Mouse (Mus musculus): ENCODE measurements around the gene Brd3os. TPM values are rescaled to one million over a fixed set of nuclear protein-coding genes. Genes with fewer than 3 reads are reported as not detected.

Gene Brd3os
- polyA plus RNA-seq, 2 experiments, result 0.29 to 0.44 TPM

DNA sequence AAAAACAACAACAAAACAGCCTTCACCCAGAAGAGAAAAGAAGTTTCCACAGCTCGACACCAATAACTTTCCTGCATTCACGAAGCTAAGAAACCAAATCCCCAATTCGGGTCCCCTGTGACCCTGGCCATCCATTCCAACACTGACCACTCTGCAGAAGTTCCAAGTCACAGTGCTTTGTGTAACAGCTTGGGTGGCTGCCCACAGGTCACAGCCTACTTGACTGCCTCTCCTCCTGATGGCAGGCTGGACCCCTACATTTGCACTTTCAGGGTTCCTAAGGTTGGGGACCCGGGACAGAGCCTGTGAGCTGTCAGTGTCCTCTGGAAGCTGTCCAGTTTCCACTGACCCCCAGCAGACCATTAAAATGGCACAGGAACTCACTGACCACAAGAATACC is 20.8 kb downstream of the Brd3os start:
- no peak overlapping the region for H3K4me3 ChIP-seq (ENCODE audit: insufficient read depth in 1 of 2, low read depth in 2 of 2, low read length in 2 of 2)
- no peaks in the 10 kb centered on the region for H3K9me3 ChIP-seq (ENCODE audit: control insufficient read depth, low read length)
- DNase-seq (ENCODE audit: low read depth in 3 of 3, low spot score in 3 of 3), result no peak
- no peak overlapping the region for H3K4me2 ChIP-seq (ENCODE audit: low read depth)
- WGBS (ENCODE audit: insufficient replicate concordance), result 82% methylated on average over 4 of the region's 4 CpGs
- no peaks in the 10 kb centered on the region for H3K4me1 ChIP-seq (replicated peaks; ENCODE audit: control insufficient read depth in 2 of 2, insufficient read depth in 2 of 2, low read length in 1 of 2)
- H3K36me3 ChIP-seq (replicated peaks; ENCODE audit: control insufficient read depth, insufficient read depth, low read depth), result peaks cover 41% of the 10 kb centered on the region
- no peak overlapping the region for H3K9ac ChIP-seq (replicated peaks)
- no peaks in the 10 kb centered on the region for H3K27me3 ChIP-seq (ENCODE audit: control insufficient read depth, insufficient read depth, low read length)
- no peak overlapping the region for H3K27ac ChIP-seq
- TF ChIP-seq EP300 (IDR thresholded peaks at IDR 0.05; ENCODE audit: low read depth) (no peak), CTCF (IDR thresholded peaks at IDR 0.05; ENCODE audit: low read depth) (no peak)
- no peak for ATAC-seq (ENCODE audit: insufficient read depth)

DNA sequence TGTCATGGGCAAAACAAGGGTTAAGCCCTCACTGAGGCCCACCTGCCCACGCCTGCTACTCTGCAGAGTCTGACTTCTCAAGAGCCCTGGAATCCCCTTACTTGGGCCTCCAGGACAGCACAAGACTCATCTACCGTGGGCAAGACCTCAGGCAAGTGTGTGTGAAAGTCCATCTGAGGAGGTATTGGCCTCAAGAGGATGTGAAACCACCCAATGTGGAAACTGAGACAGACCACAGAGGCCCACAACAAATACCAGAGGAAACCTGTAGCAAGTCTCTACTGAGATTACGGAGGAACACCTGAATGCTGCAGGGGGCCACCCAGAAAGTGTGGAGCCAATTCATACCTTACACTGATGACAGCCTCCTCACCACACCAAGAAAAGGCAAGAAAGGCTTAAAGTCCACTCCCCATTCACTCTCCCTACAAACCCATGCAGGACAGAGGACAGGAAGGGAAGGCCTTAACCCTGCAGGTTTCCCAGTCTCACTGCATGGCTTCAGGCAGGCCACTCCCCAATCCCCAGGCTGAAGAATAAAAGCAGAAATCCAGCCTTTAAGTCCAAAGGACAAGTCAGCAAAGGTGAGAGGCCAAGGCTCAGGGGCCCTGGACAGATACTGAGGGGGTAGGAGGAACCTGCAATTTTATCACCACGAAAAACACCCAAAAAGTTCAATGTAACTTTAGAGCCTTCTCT is 27.3 kb downstream of the Brd3os start:
- ATAC-seq (ENCODE audit: insufficient read depth) (no peak), DNase-seq (ENCODE audit: low read depth in 3 of 3, low spot score in 3 of 3) (no peak)
- H3K4me1 ChIP-seq (replicated peaks; ENCODE audit: control insufficient read depth in 2 of 2, insufficient read depth in 2 of 2, low read length in 1 of 2), result peaks cover 44 to 58% of the 10 kb centered on the region in 2 experiments
- H3K27ac ChIP-seq, result no peak overlapping the region
- peak overlapping the region; percentile 40 for H3K4me2 ChIP-seq (ENCODE audit: low read depth)
- H3K4me3 ChIP-seq (ENCODE audit: insufficient read depth in 1 of 2, low read depth in 2 of 2, low read length in 2 of 2), result no peak overlapping the region
- no peaks in the 10 kb centered on the region for H3K27me3 ChIP-seq (ENCODE audit: control insufficient read depth, insufficient read depth, low read length)
- H3K9me3 ChIP-seq (ENCODE audit: control insufficient read depth, low read length), result no peaks in the 10 kb centered on the region
- H3K9ac ChIP-seq (replicated peaks), result peak overlapping the region; percentile 0
- no peak for TF ChIP-seq EP300 (IDR thresholded peaks at IDR 0.05; ENCODE audit: low read depth)
- no peak for TF ChIP-seq CTCF (IDR thresholded peaks at IDR 0.05; ENCODE audit: low read depth)
- no peaks in the 10 kb centered on the region; the same call in 1 of the 2 replicates for H3K36me3 ChIP-seq (replicated peaks; ENCODE audit: control insufficient read depth, insufficient read depth, low read depth)
- WGBS (ENCODE audit: insufficient replicate concordance), result 45% methylated on average over 4 of the region's 4 CpGs

DNA sequence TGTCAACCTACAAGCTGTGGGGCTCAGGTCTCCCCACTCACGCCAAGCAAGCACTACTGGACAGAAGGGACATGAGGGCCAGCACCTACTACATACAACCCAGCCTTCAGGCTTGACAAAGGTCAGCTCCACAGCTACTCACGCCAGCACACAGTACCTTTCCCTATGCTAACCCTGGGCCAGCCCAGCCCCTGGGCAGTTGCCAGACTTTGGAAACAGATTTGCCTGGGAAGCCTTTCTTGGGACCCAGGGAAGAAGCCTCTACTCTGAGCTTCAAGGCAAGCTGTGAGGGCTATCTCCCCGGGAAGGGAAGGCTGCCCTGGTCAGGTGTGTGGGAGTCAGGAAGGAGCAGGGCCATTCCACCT is 27.8 kb downstream of the Brd3os start:
- WGBS (ENCODE audit: insufficient replicate concordance), result 38% methylated on average over 3 of the region's 3 CpGs
- H3K36me3 ChIP-seq (replicated peaks; ENCODE audit: control insufficient read depth, insufficient read depth, low read depth), result no peaks in the 10 kb centered on the region; the same call in 1 of the 2 replicates
- TF ChIP-seq EP300 (IDR thresholded peaks at IDR 0.05; ENCODE audit: low read depth) (no peak), CTCF (IDR thresholded peaks at IDR 0.05; ENCODE audit: low read depth) (no peak)
- peak overlapping the region; percentile 0 for H3K9ac ChIP-seq (replicated peaks)
- H3K27me3 ChIP-seq (ENCODE audit: control insufficient read depth, insufficient read depth, low read length), result no peaks in the 10 kb centered on the region
- peaks cover 44 to 58% of the 10 kb centered on the region in 2 experiments for H3K4me1 ChIP-seq (replicated peaks; ENCODE audit: control insufficient read depth in 2 of 2, insufficient read depth in 2 of 2, low read length in 1 of 2)
- DNase-seq (ENCODE audit: low read depth in 3 of 3, low spot score in 3 of 3) (no peak), ATAC-seq (ENCODE audit: insufficient read depth) (no peak)
- H3K4me3 ChIP-seq (ENCODE audit: insufficient read depth in 1 of 2, low read depth in 2 of 2, low read length in 2 of 2), result no peak overlapping the region
- H3K4me2 ChIP-seq (ENCODE audit: low read depth), result peak overlapping the region; percentile 40
- no peaks in the 10 kb centered on the region for H3K9me3 ChIP-seq (ENCODE audit: control insufficient read depth, low read length)
- peak overlapping the region; percentile 33 for H3K27ac ChIP-seq

DNA sequence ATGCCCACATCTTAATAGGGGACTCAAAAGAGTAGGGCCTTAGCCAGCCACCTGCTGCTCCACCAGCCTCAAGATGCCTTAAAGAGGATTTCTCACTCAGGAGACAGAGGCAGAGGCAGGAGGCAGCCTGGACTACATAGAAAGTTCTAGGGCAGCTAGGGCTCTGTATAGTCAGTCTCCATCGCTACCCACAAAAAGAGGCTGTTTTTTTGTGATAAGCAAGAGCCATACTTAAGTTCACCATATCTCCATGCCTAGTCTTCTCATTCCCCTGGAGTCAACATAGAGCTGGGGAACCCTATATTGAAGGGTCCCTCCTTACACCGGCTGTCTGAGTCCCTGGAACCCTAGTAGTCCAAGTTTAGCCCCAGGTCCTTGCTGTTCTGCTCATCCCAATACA is 28.4 kb downstream of the Brd3os start:
- Histone ChIP-seq H3K36me3 (replicated peaks; ENCODE audit: control insufficient read depth, insufficient read depth, low read depth) (no peaks in the 10 kb centered on the region; the same call in 1 of the 2 replicates), H3K4me3 (ENCODE audit: insufficient read depth in 1 of 2, low read depth in 2 of 2, low read length in 2 of 2) (no peak overlapping the region), H3K9ac (replicated peaks) (peak overlapping the region; percentile 31), H3K27ac (peak overlapping the region; percentile 79), H3K4me1 (replicated peaks; ENCODE audit: control insufficient read depth in 2 of 2, insufficient read depth in 2 of 2, low read length in 1 of 2) (peaks cover 44 to 58% of the 10 kb centered on the region in 2 experiments), H3K4me2 (ENCODE audit: low read depth) (peak overlapping the region; percentile 40), H3K27me3 (ENCODE audit: control insufficient read depth, insufficient read depth, low read length) (no peaks in the 10 kb centered on the region), H3K9me3 (ENCODE audit: control insufficient read depth, low read length) (no peaks in the 10 kb centered on the region)
- TF ChIP-seq CTCF (IDR thresholded peaks at IDR 0.05; ENCODE audit: low read depth), result no peak
- TF ChIP-seq EP300 (IDR thresholded peaks at IDR 0.05; ENCODE audit: low read depth), result peak; percentile 56
- 19% methylated on average over 2 of the region's 2 CpGs for WGBS (ENCODE audit: insufficient replicate concordance)
- ATAC-seq (ENCODE audit: insufficient read depth) (peak; percentile 64), DNase-seq (ENCODE audit: low read depth in 3 of 3, low spot score in 3 of 3) (peak; percentile 51 to 55 (median 52))

DNA sequence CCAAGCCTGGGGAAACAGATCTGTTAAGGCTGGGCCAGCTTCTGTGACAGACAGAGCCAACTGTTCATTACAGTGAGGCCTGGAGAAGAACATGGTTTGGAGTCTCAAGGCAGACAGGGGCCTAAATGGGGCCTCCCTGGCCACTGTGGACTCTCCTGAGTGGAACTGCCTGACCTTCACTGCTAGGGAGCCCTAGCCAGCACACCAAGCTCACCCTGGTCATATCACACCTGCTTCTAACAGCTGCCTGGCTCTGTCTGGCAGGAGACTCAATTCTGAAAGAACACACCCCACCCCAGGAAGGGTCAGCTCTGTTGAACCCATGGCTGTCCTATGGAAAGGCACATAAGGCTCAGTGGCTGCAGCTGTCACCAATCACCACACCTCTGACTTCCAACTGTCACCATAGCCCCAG is 29.1 kb downstream of the Brd3os start:
- no peak overlapping the region for H3K4me3 ChIP-seq (ENCODE audit: insufficient read depth in 1 of 2, low read depth in 2 of 2, low read length in 2 of 2)
- TF ChIP-seq EP300 (IDR thresholded peaks at IDR 0.05; ENCODE audit: low read depth) (no peak), CTCF (IDR thresholded peaks at IDR 0.05; ENCODE audit: low read depth) (no peak)
- peaks cover 44 to 58% of the 10 kb centered on the region in 2 experiments for H3K4me1 ChIP-seq (replicated peaks; ENCODE audit: control insufficient read depth in 2 of 2, insufficient read depth in 2 of 2, low read length in 1 of 2)

More for the DNA sequence above, 29.1 kb downstream of the Brd3os start:
- Histone ChIP-seq H3K27ac (peak overlapping the region; percentile 79), H3K9me3 (ENCODE audit: control insufficient read depth, low read length) (no peaks in the 10 kb centered on the region), H3K36me3 (replicated peaks; ENCODE audit: control insufficient read depth, insufficient read depth, low read depth) (no peaks in the 10 kb centered on the region; the same call in 1 of the 2 replicates), H3K4me2 (ENCODE audit: low read depth) (peak overlapping the region; percentile 40), H3K9ac (replicated peaks) (peak overlapping the region; percentile 31), H3K27me3 (ENCODE audit: control insufficient read depth, insufficient read depth, low read length) (no peaks in the 10 kb centered on the region)
- DNase-seq (ENCODE audit: low read depth in 3 of 3, low spot score in 3 of 3), result no peak
- ATAC-seq (ENCODE audit: insufficient read depth), result no peak

Data from liver, embryonic 14.5 days (tissue).